In genomic region chr14:22493326-22493725, GRCm38 (mm10) we compare ENCODE assay signal across 22 mouse cellular contexts.
"Had no signal": no experiment of that assay in that cellular context is flagged by ENCODE, and none has a peak within 500 bp of the region (broad histone marks: within the 10 kb centered on the region; RNA-seq: fewer than 3 reads in every experiment).

No protein-coding gene starts in this region.

- H3K27me3 ChIP-seq: heart, embryonic 12.5 days; hindbrain, embryonic 15.5 days; limb, embryonic 13.5 days; limb, embryonic 15.5 days; liver, embryonic 13.5 days; liver, embryonic 15.5 days had no signal

- H3K4me1 ChIP-seq: forebrain, embryonic 15.5 days; heart, embryonic 10.5 days; heart, embryonic 12.5 days; limb, embryonic 15.5 days; liver, embryonic 13.5 days; liver, embryonic 15.5 days had no signal

- DNase-seq: forebrain, postnatal 0 days; gastrocnemius, postnatal 14 days; gastrocnemius, postnatal 36 days; heart, adult 18-20 months; heart, postnatal 10 days; layer of hippocampus, adult 9-11 months; layer of hippocampus, postnatal 36 days; left cerebral cortex, postnatal 4 days; liver, embryonic 13.5 days; lung, adult 18-20 months had no signal

- H3K36me3 ChIP-seq: forebrain, embryonic 15.5 days; heart, embryonic 10.5 days; heart, embryonic 12.5 days; hindbrain, embryonic 13.5 days; hindbrain, embryonic 15.5 days; limb, embryonic 13.5 days; limb, embryonic 15.5 days; liver, embryonic 13.5 days; liver, embryonic 15.5 days had no signal

- H3K9ac ChIP-seq: forebrain, embryonic 15.5 days; forebrain, postnatal 0 days; heart, embryonic 12.5 days; hindbrain, embryonic 13.5 days; hindbrain, embryonic 15.5 days; limb, embryonic 13.5 days; limb, embryonic 15.5 days; liver, embryonic 13.5 days; liver, embryonic 15.5 days had no signal

- H3K9me3 ChIP-seq: forebrain, embryonic 15.5 days; heart, embryonic 10.5 days; heart, embryonic 12.5 days; hindbrain, embryonic 13.5 days; hindbrain, embryonic 15.5 days; limb, embryonic 13.5 days; limb, embryonic 15.5 days; liver, embryonic 13.5 days; liver, embryonic 15.5 days had no signal

- H3K4me3 ChIP-seq: forebrain, embryonic 15.5 days; heart, embryonic 10.5 days; heart, embryonic 12.5 days; hindbrain, embryonic 13.5 days; hindbrain, embryonic 15.5 days; limb, embryonic 13.5 days; limb, embryonic 15.5 days; liver, embryonic 13.5 days; liver, embryonic 15.5 days had no signal

- H3K27ac ChIP-seq: forebrain, embryonic 15.5 days; heart, embryonic 10.5 days; hindbrain, embryonic 13.5 days; hindbrain, embryonic 15.5 days; hindbrain, postnatal 0 days; kidney, postnatal 0 days; limb, embryonic 13.5 days; limb, embryonic 15.5 days; liver, embryonic 13.5 days; liver, embryonic 15.5 days had no signal

- H3K4me2 ChIP-seq: forebrain, embryonic 15.5 days; heart, embryonic 12.5 days; hindbrain, embryonic 13.5 days; hindbrain, embryonic 15.5 days; limb, embryonic 13.5 days; limb, embryonic 15.5 days; liver, embryonic 11.5 days; liver, embryonic 13.5 days; liver, embryonic 15.5 days had no signal

- ATAC-seq: forebrain, embryonic 15.5 days; forebrain, postnatal 0 days; hindbrain, postnatal 0 days; intestine, embryonic 16.5 days had no signal
